Mouse (Mus musculus): ENCODE results near the gene Nptx1.

The Nptx1 gene

GRCm38 (mm10) chr11:119547183-119547921, at the start of gene Nptx1:
Nptx1 (minus strand) TSS chr11:119547753.
- peak in 1 of 2 experiments; percentile 48 for DNase-seq

DNA sequence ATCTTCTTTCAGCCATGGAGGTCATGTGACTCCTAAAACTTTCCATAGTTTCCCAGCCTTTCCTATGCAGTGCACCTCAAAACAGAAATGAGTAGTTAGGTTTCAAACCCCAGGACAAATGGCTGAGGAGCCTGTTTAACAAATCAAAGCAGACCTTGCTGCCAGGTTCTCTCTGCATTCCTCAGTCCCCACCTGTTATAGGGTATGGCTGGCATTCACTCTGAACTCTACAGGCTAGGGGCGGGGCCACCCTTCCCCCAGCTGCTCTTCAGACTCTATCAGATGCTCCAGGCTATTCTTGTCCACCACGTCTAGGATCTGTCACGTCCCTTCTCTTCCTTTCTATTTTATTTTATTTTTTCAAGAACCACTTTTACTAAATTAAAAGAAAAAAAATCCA, 46.4 kb upstream of the Nptx1 start:
- DNase-seq, result no peak

DNA sequence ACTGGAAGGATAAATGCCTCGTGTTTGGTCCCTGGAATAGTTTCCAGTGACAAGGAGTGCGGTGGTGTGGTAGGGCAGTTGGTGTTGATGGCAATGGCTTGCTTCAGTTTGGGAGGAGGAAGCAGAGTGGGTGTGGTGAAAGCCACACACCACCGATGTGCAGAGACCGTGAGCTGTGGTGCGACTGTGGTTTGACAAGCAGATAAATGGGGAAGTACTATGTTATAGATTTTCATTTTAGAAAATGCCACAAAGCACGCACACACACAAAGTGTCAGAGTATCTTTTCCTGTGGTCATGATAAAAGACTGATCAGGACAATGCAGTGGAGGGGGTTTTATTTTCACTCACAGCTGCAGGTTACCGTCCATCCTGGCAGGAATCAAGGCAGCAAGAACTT, 41.7 kb upstream of the Nptx1 start:
- DNase-seq, result no peak

DNA sequence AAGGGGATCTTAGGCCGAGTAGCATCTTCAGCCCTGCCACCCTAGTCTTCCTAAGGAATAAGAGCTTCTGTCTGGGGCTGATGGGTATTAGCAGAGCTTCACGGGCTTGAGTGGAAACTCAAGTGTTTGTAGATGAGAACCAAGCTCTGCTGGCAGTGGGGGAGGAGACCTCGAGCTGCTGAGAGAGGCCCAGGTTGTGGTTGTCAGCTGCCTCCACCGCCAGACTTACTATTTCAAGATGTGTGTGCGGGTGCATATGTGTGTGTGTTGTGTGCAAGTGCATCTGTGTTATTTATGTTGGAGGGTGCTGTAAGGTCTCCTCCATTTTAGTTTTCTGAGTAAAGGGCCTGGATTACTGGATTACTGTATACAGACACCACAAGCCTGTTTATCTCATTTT, 39.6 kb upstream of the Nptx1 start:
- DNase-seq, result no peak

DNA sequence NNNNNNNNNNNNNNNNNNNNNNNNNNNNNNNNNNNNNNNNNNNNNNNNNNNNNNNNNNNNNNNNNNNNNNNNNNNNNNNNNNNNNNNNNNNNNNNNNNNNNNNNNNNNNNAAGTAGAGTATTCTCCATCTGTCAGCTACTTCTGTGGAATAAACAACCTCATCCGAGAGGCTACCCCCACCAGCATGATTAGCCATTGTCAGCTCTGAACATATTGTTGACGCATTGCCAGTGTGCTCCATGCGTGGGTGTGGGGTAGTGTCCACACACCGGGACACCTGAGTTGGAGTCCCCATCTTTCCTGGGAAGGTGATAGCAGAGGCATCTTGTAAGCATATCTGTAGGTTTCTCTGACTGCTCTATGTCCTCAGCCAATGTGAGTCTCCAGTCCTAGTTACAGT, 39.0 kb upstream of the Nptx1 start:
- DNase-seq, result no peak

DNA sequence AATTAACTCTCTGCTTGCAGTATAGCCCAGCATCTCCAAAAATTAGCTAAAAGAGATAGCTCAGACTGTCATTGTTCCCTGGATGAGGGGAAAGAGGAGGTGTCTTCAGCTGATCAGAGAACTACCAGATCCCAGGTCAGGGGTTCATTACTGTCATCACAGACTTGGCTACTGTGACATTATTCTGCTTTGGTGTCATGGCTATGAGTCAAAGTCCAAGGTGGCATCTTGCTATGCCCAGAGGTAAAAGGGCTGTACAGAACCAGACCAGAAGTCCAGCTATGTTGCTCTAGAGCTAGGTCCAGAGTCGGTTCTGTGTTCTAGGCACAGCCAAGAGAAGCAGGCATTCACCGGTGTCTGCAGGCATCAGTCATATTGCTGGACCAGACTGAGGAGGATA, 30.2 kb upstream of the Nptx1 start:
- DNase-seq, result no peak

DNA sequence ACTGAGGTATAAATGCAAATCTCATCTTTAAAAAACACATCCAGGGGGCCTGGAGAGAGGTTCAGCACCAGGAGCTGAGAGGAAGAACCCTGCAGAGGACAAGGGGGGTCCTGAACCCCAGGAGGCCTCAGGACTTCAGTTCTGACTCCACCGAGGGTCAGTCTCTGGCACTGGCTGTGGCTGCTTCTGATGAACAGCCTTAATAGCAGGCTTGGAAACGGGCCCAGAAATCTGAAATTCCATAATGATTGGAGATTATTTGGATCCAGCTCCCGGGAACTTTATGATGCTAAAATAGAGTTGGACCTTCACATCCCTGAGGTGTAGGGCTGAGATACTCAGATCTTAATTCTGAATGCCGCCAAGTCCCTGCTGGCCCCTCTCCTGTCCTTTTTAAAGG, 29.3 kb upstream of the Nptx1 start:
- DNase-seq, result no peak

DNA sequence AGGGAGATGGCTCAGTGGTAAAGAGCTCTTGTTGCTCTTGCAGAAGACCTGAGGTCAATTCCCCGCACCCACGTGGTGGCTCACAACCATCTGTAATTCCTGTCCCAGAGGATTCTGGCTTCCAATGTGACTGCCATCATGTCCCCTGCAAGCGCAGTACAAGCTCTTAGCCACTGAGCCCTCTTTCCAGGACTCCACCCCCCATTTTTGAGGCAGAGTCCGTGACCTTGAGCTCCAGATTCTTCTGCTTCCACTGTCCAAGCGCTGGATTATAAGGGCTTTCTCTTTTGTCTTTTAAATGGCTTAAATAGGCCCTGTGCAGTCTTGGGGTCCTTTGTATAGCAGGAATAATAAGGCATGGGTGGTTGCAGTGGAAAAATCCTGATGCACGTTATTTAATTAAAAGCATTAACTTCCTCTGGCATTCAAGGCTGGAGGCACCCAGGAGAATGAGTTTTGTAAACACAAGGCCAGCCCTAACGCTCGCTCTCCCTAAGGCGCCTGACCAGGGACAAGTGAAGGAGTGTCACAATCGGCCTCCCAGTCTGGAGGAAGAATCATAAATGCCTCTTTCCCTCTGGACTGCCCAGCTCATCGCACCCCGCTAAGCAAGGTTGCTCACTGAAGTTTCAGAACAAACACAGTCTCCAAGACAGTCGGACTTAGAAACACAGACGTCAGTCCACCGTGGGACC, 24.9 kb upstream of the Nptx1 start:
- no peak for DNase-seq

DNA sequence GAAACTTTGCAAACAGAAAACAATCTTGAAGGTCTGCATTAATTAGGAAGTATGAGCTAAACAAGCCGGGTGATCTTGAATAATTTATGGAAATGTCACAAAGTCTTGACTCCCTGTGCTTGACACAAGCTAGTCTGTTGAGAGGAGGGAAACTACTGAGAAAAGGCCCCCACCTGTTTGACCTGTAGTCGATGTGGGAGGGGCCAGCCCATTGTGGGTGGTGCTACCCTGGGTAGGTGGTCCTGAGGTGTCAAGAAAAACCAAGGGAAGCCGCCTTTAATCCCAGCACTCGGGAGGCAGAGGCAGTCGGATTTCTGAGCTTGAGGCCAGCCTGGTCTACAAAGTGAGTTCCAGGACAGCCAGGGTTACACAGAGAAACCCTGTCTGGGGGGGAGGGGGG, 18.6 kb upstream of the Nptx1 start:
- DNase-seq, result no peak

GRCm38 (mm10) chr11:119565684-119566083, 18.1 kb upstream of the Nptx1 start:
- DNase-seq, result no peak

DNA sequence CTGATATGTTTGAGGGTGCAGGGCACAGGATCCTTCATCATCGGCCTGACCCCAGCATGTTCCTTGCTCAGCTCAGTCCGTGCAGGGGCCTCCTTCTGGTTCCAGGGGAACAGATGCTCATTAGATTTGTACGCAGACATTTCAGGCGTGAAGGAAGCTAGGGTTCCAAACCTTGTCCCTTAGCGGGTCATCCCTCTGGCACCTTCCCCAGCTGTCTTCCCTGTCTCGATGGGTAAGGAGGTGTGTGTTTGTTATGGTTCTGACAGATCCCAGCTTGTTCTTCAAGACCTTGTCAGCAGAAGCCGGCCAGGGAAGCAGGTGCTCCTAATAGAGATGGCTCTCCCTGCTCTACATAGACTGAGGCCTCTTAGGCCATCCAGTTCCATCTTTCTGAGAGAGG, 17.5 kb upstream of the Nptx1 start:
- no peak for DNase-seq

GRCm38 (mm10) chr11:119564383-119564782, 16.8 kb upstream of the Nptx1 start:
- no peak for DNase-seq

- no peak for DNase-seq
Observed at GRCm38 (mm10) chr11:119563166-119563565, 15.6 kb upstream of the Nptx1 start.

DNA sequence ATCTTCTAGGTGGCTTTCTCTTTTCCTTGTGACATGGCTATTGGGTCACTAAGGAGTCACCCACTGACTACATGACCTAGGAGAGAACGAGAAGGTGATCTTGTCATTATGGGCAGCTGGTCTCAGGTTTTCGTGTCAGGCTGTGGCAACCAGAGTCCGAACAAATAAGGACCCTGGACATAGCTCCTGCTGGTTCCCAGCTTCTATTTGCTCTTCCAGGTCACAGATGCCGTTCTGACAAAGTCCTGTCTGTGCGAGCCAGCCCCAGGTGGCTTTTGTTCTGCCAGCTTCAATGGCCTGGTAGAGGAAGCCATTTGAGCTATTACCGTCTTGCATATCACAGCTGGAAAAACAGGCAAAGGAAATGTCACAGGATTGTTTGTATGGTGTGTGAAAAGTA, 14.7 kb upstream of the Nptx1 start:
- DNase-seq, result no peak

- DNase-seq, result no peak
Observed at GRCm38 (mm10) chr11:119558870-119559610, 11.5 kb upstream of the Nptx1 start.

- DNase-seq, result no peak
Observed at GRCm38 (mm10) chr11:119557940-119558869, 10.7 kb upstream of the Nptx1 start.

- no peak for DNase-seq
Observed at GRCm38 (mm10) chr11:119555170-119555569, 7.6 kb upstream of the Nptx1 start.

GRCm38 (mm10) chr11:119554706-119555105, 7.2 kb upstream of the Nptx1 start:
- peak in 1 of 2 experiments; percentile 16 for DNase-seq

DNA sequence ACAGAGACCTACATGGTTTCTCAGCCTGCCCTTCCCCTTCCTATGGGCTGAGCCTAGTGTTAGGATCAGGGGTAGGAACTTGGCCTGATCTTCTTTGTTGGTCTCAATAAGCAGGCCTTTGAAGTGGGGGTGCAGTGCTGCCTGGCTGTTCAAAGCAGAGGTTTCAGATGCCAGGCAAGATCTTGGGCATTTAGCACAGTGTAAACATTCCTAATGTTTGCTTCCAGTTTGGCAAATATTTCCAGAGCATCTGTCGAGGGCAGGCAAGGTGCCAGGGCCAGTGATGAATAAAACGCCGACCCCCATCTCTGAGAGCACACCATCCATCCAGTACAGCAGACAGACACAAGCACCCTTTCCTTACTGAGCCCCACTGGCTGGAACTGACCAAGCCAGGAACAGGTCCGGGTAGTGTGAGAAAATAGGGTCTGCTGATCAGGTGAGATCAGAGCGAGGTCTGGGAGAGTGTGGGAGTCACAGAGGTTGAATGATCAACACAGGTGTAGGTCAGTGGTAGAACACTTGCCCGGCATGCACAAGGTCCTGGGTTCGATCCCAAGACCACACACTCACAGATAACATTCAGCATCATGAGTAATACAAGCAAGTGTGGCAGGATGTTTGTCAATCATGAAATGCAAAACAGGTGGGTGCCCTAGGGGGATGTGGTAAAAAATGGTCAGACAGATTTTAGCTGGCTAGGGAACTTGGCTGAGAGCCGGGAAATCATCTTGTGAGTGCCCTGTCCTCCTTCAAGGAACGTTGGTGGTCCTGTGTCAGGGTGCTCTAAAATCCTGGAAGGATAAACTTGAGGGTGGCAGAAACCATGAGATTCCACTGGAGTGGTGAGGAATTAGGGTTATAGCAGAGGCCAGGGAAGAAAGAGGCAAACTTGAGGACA, 5.6 kb upstream of the Nptx1 start:
- no peak for DNase-seq

DNA sequence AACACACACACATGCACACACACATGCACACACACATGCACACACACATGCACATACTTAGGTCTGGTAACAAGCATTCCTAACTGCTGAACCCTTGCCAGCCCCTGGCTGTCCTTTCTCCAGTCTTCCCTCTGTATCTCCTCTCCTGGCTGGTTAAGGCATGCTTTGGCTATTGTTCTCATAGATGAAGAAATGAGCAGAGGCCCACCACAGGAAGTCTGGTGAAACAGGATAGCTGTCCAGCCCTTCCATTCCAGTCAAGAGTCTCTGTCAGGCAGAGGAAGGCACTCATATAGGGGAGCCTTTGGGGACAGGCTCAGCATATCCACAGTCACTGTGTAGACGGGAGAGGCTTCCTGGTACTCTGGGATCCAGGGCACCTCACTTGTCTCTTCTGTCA, 4.7 kb upstream of the Nptx1 start:
- DNase-seq, result no peak

GRCm38 (mm10) chr11:119551468-119551867, 3.9 kb upstream of the Nptx1 start:
- DNase-seq, result no peak
